Mouse (Mus musculus) embryonic facial prominence, embryonic 11.5 days (tissue): ENCODE data around the gene Cdkn2aipnl. TPM values are rescaled to one million over a fixed set of nuclear protein-coding genes. Genes with fewer than 3 reads are reported as not detected.

ENCODE experiments used
- polyA plus RNA-seq: library from polyadenylated mRNA; unstranded; fragments of >200 nt; fragmentation: Nextera tagmentation; extraction: Ambion mirVana; gene quantifications from 2 replicates; pipeline ENCODE4 v1.2.1, GENCODE M21; 2014

Gene Cdkn2aipnl
- polyA plus RNA-seq, 1 experiment from 2014 or later, result 142 TPM

Other genes starting within 250 kb of the Cdkn2aipnl start
- gene Sec24a, start 204.0 kb upstream of the Cdkn2aipnl start, polyA plus RNA-seq, result 10.5 and 11.5 TPM in 2 replicates
- 104 and 108 TPM in 2 replicates for gene Sar1b, start 204.0 kb upstream of the Cdkn2aipnl start, polyA plus RNA-seq
- 0.26 and 0.52 TPM in 2 replicates for gene Jade2, start 110.0 kb upstream of the Cdkn2aipnl start, polyA plus RNA-seq
- 178 and 192 TPM in 2 replicates for gene Ube2b, start 33.1 kb downstream of the Cdkn2aipnl start, polyA plus RNA-seq
- 9.4 and 9.5 TPM in 2 replicates for gene Cdkl3, start 36.6 kb downstream of the Cdkn2aipnl start, polyA plus RNA-seq
- gene Ppp2ca, start 131.0 kb downstream of the Cdkn2aipnl start, polyA plus RNA-seq, result 129 and 130 TPM in 2 replicates
- not detected in 2 replicates for gene Olfr1373, start 177.9 kb downstream of the Cdkn2aipnl start, polyA plus RNA-seq
- not detected in 2 replicates for gene Olfr1371, start 246.3 kb downstream of the Cdkn2aipnl start, polyA plus RNA-seq